Mouse (Mus musculus): Measurements from ENCODE around the gene Snupn. TPM values are rescaled to one million over a fixed set of nuclear protein-coding genes. Genes with fewer than 3 reads are reported as not detected.
"Not testable (repeated sequence)": the region's sequence is repeated elsewhere in the genome, so short reads cannot be mapped to it uniquely, and the experiment has no call there.

Gene Snupn
- polyA plus RNA-seq (2012), result 0.11 TPM in 1 of 2 replicates, not detected in the other

DNA sequence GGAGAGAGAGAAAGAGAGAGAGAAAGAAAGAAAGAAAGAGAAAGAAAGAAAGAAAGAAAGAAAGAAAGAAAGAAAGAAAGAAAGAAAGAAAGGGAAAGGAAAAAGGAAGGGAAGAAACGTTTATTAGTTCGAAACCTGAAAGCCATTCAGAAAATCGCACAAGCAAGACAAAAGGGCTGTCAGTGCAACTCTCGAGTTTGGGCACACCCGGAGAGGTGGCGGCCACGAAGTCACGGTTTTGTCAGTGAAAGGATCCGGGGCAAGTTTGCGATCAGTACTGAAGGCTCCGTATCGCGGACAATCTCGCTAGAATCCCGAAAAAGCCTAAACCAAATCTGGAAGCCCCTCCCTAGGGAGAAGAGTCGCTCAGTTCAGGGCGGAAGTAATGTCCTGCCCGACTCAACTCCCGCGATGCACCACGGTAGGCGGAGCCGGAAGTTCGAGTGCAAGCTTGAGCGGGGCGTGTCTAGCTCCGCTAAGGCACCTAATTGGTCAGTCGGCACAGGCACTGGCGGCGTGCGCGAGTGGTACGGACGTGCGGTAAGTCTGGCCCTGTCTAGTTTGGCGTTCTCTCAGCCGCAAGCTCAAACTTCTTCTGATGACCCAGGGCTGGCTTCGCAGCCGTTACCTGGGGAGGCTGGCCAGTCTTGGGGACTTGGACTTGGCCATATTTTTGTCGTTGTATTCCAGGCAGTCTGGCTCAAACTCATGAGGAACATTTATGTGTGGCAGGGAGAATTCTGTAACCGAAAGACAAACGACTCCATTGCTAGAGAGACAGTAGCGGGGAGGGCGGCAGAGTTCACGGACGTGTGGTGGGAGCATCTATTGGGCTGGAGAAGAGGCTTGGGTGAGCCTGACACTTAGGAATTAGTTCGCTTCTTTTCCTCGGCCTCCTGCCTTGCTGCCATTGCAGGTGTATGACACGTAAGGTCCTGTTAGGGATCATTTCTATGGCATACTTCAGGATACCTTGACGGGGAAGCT lies at the start of gene Snupn:
TSS of gene Snupn (plus strand) at position 465 of the 987 bp plus-strand sequence.
- Histone ChIP-seq H3K36me3 (ENCODE audit: control insufficient read depth) (peaks cover under 1% of the 10 kb centered on the region), H3K4me1 (ENCODE audit: control insufficient read depth) (peaks cover 22% of the 10 kb centered on the region), H3K4me3 (replicated peaks) (peak within 1 kb of the TSS; percentile 72), H3K27me3 (ENCODE audit: control insufficient read depth) (no peaks in the 10 kb centered on the region), H3K9me3 (ENCODE audit: control insufficient read depth, low read length) (no peaks in the 10 kb centered on the region)
- no peak for TF ChIP-seq TAL1 (IDR thresholded peaks at IDR 0.05; ENCODE audit: low read length)
- no peak; the same call in 1 of the 2 replicates for TF ChIP-seq GATA1 (IDR thresholded peaks at IDR 0.05; ENCODE audit: low read length)

DNA sequence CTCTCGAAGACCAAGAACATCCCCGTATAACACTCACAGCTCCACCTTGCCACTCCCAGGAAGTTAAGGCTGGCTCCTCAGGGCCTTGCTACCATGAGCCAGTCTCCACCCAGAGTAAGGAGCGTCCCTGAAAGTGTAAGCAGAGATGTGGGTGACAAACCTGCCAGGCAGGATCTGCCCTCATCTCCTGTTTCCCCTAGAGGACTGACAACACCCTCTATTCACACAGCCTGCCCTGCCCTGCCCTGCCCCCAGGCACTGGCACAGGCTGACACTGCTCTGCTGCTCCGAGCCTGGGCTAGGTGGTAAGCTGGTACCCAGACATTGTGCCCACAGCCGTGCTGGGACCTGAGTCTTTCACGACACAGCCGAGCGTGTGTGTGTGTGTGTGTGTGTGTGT lies 49.5 kb upstream of the Snupn start:
- no peak overlapping the region for H3K4me3 ChIP-seq (replicated peaks)
- H3K4me1 ChIP-seq (ENCODE audit: control insufficient read depth), result no peaks in the 10 kb centered on the region; the same call in 1 of the 2 replicates
- H3K9me3 ChIP-seq (ENCODE audit: control insufficient read depth, low read length), result no peaks in the 10 kb centered on the region
- no peak for TF ChIP-seq TAL1 (IDR thresholded peaks at IDR 0.05; ENCODE audit: low read length)
- no peak for TF ChIP-seq GATA1 (IDR thresholded peaks at IDR 0.05; ENCODE audit: low read length)
- no peaks in the 10 kb centered on the region for H3K27me3 ChIP-seq (ENCODE audit: control insufficient read depth)
- no peaks in the 10 kb centered on the region for H3K36me3 ChIP-seq (ENCODE audit: control insufficient read depth)

DNA sequence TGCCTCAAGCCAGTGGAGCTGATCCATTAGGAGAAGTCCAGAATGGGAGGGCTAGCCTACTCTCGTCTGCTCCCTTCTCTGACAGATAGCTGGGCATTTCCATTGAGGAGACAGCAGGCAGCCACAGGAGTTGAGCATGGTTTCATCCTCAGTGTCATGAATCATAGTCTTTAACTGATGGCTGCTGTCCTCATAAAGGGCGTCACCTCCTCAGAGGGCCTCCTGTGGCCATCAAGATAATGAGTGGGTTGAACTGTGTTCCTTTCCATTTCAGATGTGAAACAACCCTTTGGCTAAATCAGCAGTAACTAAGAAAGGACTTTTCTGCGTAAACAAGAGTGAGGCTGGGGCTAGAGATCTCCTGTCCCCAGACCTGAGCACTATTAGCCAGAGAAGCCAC lies 47.0 kb upstream of the Snupn start:
- H3K27me3 ChIP-seq (ENCODE audit: control insufficient read depth), result no peaks in the 10 kb centered on the region
- H3K36me3 ChIP-seq (ENCODE audit: control insufficient read depth), result no peaks in the 10 kb centered on the region
- H3K9me3 ChIP-seq (ENCODE audit: control insufficient read depth, low read length), result no peaks in the 10 kb centered on the region
- no peak overlapping the region for H3K4me3 ChIP-seq (replicated peaks)
- H3K4me1 ChIP-seq (ENCODE audit: control insufficient read depth), result no peaks in the 10 kb centered on the region; the same call in 1 of the 2 replicates
- TF ChIP-seq GATA1 (IDR thresholded peaks at IDR 0.05; ENCODE audit: low read length) (no peak), TAL1 (IDR thresholded peaks at IDR 0.05; ENCODE audit: low read length) (no peak)

DNA sequence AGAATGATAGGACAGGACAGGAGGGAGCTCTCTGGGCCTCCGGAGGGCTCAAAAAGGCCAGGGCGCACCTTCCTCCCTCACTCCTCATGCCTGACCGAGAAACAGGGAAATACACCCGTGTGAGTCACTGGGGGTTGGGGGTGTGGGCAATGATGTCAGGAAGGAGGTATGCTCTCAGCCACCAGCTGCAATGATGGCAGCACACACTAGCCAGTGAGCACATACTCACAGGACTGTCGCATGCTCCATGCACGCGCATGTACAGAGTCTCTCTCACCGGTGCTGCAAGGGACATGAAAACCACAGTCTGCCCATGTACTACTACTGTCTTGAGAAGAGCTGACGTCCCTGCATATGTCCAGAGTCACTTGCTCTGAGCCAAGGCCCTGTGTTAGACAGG lies 43.1 kb upstream of the Snupn start:
- Histone ChIP-seq H3K9me3 (ENCODE audit: control insufficient read depth, low read length) (no peaks in the 10 kb centered on the region), H3K36me3 (ENCODE audit: control insufficient read depth) (no peaks in the 10 kb centered on the region), H3K4me1 (ENCODE audit: control insufficient read depth) (no peaks in the 10 kb centered on the region; the same call in 1 of the 2 replicates), H3K27me3 (ENCODE audit: control insufficient read depth) (no peaks in the 10 kb centered on the region), H3K4me3 (replicated peaks) (no peak overlapping the region)
- TF ChIP-seq GATA1 (IDR thresholded peaks at IDR 0.05; ENCODE audit: low read length) (no peak), TAL1 (IDR thresholded peaks at IDR 0.05; ENCODE audit: low read length) (no peak)

GRCm38 (mm10) chr9:56909991-56910390 lies 40.7 kb upstream of the Snupn start:
- not testable (repeated sequence) for H3K4me3 ChIP-seq (replicated peaks); H3K9me3 ChIP-seq (ENCODE audit: control insufficient read depth, low read length); H3K27me3 ChIP-seq (ENCODE audit: control insufficient read depth); H3K4me1 ChIP-seq (ENCODE audit: control insufficient read depth); H3K36me3 ChIP-seq (ENCODE audit: control insufficient read depth)

DNA sequence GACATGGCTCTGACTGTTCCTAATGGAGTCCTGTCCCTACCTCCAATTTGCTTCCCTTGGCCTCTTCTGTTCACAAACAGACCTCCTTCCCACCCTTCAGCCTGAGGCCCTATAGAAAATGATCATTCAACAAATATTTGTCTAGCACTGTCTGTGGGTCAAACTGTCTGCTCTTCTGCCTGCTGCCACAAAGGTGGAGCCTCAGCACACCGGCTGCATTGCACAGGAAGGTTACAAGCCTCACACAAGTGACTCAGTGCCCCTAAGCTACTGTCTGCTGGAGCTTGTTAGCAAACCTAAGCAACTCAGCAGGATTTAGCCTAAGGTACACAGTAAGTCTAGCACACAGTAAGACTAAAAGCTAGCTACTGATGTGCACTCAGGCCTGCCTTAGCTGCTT lies 39.7 kb upstream of the Snupn start:
- Histone ChIP-seq H3K27me3 (ENCODE audit: control insufficient read depth) (no peaks in the 10 kb centered on the region), H3K4me1 (ENCODE audit: control insufficient read depth) (no peaks in the 10 kb centered on the region), H3K4me3 (replicated peaks) (no peak overlapping the region), H3K36me3 (ENCODE audit: control insufficient read depth) (no peaks in the 10 kb centered on the region; the same call in 1 of the 2 replicates), H3K9me3 (ENCODE audit: control insufficient read depth, low read length) (no peaks in the 10 kb centered on the region)
- no peak for TF ChIP-seq GATA1 (IDR thresholded peaks at IDR 0.05; ENCODE audit: low read length)
- no peak for TF ChIP-seq TAL1 (IDR thresholded peaks at IDR 0.05; ENCODE audit: low read length)

DNA sequence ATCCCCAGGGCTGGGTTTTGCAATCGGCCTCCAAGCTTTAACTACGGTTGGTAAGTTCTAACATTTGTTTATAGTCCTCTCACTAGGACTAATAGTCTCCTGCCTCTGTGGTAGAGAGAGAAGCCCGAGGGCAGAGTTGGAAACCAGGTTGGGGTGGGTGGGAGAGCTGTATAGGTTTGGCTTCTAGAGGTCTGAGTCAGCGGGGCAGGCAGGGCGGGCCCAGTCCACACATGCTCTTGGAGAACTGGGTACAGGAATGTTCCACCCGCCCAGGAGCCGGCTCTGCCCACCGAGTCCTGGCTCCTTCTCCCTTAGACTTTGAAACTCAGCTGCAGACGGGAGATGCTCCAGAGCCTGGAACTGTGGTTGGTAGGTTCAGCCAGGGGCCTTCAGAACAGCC lies 36.7 kb upstream of the Snupn start:
- Histone ChIP-seq H3K9me3 (ENCODE audit: control insufficient read depth, low read length) (no peaks in the 10 kb centered on the region), H3K36me3 (ENCODE audit: control insufficient read depth) (peaks cover 2% of the 10 kb centered on the region; the same call in 1 of the 2 replicates), H3K4me1 (ENCODE audit: control insufficient read depth) (no peaks in the 10 kb centered on the region), H3K27me3 (ENCODE audit: control insufficient read depth) (no peaks in the 10 kb centered on the region), H3K4me3 (replicated peaks) (no peak overlapping the region)
- no peak for TF ChIP-seq GATA1 (IDR thresholded peaks at IDR 0.05; ENCODE audit: low read length)
- TF ChIP-seq TAL1 (IDR thresholded peaks at IDR 0.05; ENCODE audit: low read length), result no peak

GRCm38 (mm10) chr9:56915116-56915515 lies 35.6 kb upstream of the Snupn start:
- H3K27me3 ChIP-seq (ENCODE audit: control insufficient read depth), result no peaks in the 10 kb centered on the region
- H3K4me3 ChIP-seq (replicated peaks), result no peak overlapping the region
- no peaks in the 10 kb centered on the region for H3K4me1 ChIP-seq (ENCODE audit: control insufficient read depth)
- no peaks in the 10 kb centered on the region for H3K9me3 ChIP-seq (ENCODE audit: control insufficient read depth, low read length)
- TF ChIP-seq GATA1 (IDR thresholded peaks at IDR 0.05; ENCODE audit: low read length) (no peak), TAL1 (IDR thresholded peaks at IDR 0.05; ENCODE audit: low read length) (no peak)
- H3K36me3 ChIP-seq (ENCODE audit: control insufficient read depth), result peaks cover 2% of the 10 kb centered on the region; the same call in 1 of the 2 replicates

DNA sequence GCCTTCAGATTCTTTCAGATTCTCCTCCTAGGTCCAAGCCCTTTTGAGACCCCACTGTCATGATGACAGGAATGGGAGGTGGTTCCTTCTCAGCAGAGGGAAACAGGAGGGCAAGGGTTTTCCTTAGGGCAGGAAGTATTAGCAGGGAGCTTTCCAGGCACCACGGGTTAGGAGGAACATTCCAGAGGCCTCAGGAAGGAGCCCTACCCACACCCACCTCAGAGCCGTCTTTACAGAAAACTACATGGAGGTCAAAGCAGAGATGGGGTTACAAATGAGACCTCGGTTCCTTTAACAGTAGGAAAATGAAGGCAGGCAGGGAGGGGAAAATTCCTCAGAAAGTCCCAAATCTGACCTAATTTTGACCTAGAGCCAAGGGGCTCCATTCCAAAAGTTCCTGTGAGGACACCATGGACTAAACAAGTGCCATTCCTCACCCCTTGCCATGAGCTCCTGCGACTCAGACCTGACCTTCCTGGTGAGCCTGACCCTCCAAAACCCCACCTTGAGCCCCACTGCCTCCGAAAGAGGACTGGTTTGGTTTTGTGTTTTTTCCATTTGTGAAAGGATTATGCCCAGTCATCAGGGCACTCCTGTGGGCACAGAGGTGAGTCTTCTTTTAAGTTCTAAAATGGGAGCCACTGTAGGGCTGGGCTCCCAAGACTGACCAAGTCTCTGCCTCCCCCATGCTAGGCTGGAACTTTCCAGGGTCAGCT lies 34.8 kb upstream of the Snupn start:
- Histone ChIP-seq H3K4me3 (replicated peaks) (no peak overlapping the region), H3K4me1 (ENCODE audit: control insufficient read depth) (no peaks in the 10 kb centered on the region), H3K36me3 (ENCODE audit: control insufficient read depth) (peaks cover 2% of the 10 kb centered on the region; the same call in 1 of the 2 replicates), H3K27me3 (ENCODE audit: control insufficient read depth) (no peaks in the 10 kb centered on the region), H3K9me3 (ENCODE audit: control insufficient read depth, low read length) (no peaks in the 10 kb centered on the region)
- TF ChIP-seq GATA1 (IDR thresholded peaks at IDR 0.05; ENCODE audit: low read length) (no peak), TAL1 (IDR thresholded peaks at IDR 0.05; ENCODE audit: low read length) (no peak)
